Mouse (Mus musculus) MEL (cell line): ENCODE data around the gene Sez6l2.

Experiments used
- BHLHE40 ChIP-seq: IDR thresholded peaks from 2 replicates; pipeline ENCODE4 v1.6.1; 2012; ENCODE audit warnings: low read depth, mild to moderate bottlenecking, inconsistent platforms, low read length, improper control_type of control experiment, borderline replicate concordance
- CTCF ChIP-seq, 3 experiments: IDR thresholded peaks in 2 of 3; conservative IDR thresholded peaks in 1 of 3; 2 replicates each; pipeline ENCODE4 v1.5.1; 2011 to 2012; ENCODE audit warnings: low read length in 3 of 3, low read depth in 2 of 3, mild to moderate bottlenecking in 2 of 3, improper control_type of control experiment in 1 of 3, inconsistent platforms in 1 of 3, mixed read lengths in 1 of 3, moderate library complexity in 1 of 3; ENCODE audit not compliant: control insufficient read depth in 1 of 3, insufficient read depth in 1 of 3, poor library complexity in 1 of 3, severe bottlenecking in 1 of 3
- ELF1 ChIP-seq: IDR thresholded peaks from 2 replicates; pipeline ENCODE4 v1.6.1; 2014; ENCODE audit warnings: low read depth, mild to moderate bottlenecking, inconsistent platforms, low read length, improper control_type of control experiment, moderate library complexity
- EP300 ChIP-seq, 2 experiments: IDR thresholded peaks; 2 replicates each; pipeline ENCODE4 v1.6.1; 2011; ENCODE audit warnings: improper control_type of control experiment in 2 of 2, low read length in 2 of 2, low read depth in 1 of 2, mild to moderate bottlenecking in 1 of 2
- HCFC1 ChIP-seq: IDR thresholded peaks from 2 replicates; pipeline ENCODE4 v1.6.1; 2012; ENCODE audit warnings: low read depth, mild to moderate bottlenecking, inconsistent platforms, low read length, improper control_type of control experiment, moderate library complexity
- MXI1 ChIP-seq: IDR thresholded peaks from 2 replicates; pipeline ENCODE4 v1.6.1; 2011; ENCODE audit warnings: mild to moderate bottlenecking, low read depth, low read length, improper control_type of control experiment
- POLR2A ChIP-seq, 2 experiments: IDR thresholded peaks; 2 replicates each; pipeline ENCODE4 v1.6.1; 2011 to 2012; ENCODE audit warnings: low read length in 2 of 2, mild to moderate bottlenecking in 2 of 2, control low read depth in 1 of 2, improper control_type of control experiment in 1 of 2, low read depth in 1 of 2, moderate library complexity in 1 of 2; ENCODE audit not compliant: control insufficient read depth in 1 of 2, insufficient read depth in 1 of 2, poor library complexity in 1 of 2
- TCF12 ChIP-seq: IDR thresholded peaks from 2 replicates; pipeline ENCODE4 v1.6.1; 2014; ENCODE audit warnings: low read depth, mild to moderate bottlenecking, inconsistent platforms, low read length, improper control_type of control experiment, moderate library complexity
- USF1 ChIP-seq: IDR thresholded peaks from 2 replicates; pipeline ENCODE4 v1.6.1; 2014; ENCODE audit warnings: low read depth, mild to moderate bottlenecking, inconsistent platforms, low read length, improper control_type of control experiment, moderate library complexity
- USF2 ChIP-seq, 2 experiments: IDR thresholded peaks; 2 replicates each; pipeline ENCODE4 v1.6.1; 2011 to 2012; ENCODE audit warnings: improper control_type of control experiment in 2 of 2, low read length in 2 of 2, borderline replicate concordance in 1 of 2, inconsistent platforms in 1 of 2, low read depth in 1 of 2, mild to moderate bottlenecking in 1 of 2; ENCODE audit not compliant: insufficient read depth in 1 of 2

GRCm38 (mm10) chr7:126951741-126952140, 1.4 kb downstream of the Sez6l2 start:
- TF ChIP-seq CTCF (IDR thresholded peaks at IDR 0.05 in 2 of 3, conservative IDR thresholded peaks at IDR 0.05 in 1 of 3; ENCODE audit: control insufficient read depth in 1 of 3, insufficient read depth in 1 of 3, low read depth in 2 of 3, low read length in 3 of 3, poor library complexity in 1 of 3, severe bottlenecking in 1 of 3) (no peak), USF1 (no peak), POLR2A (IDR thresholded peaks at IDR 0.05; ENCODE audit: control insufficient read depth in 1 of 2, insufficient read depth in 1 of 2, low read depth in 1 of 2, low read length in 2 of 2, poor library complexity in 1 of 2) (no peak), EP300 (IDR thresholded peaks at IDR 0.05; ENCODE audit: low read depth in 1 of 2, low read length in 2 of 2) (no peak), TCF12 (no peak), HCFC1 (no peak), BHLHE40 (no peak), ELF1 (no peak), USF2 (IDR thresholded peaks at IDR 0.05; ENCODE audit: borderline replicate concordance in 1 of 2, insufficient read depth in 1 of 2, low read depth in 1 of 2, low read length in 2 of 2) (no peak), MXI1 (no peak)
